Comparison of ENCODE assay signal across 19 mouse cellular contexts in the genomic region with DNA sequence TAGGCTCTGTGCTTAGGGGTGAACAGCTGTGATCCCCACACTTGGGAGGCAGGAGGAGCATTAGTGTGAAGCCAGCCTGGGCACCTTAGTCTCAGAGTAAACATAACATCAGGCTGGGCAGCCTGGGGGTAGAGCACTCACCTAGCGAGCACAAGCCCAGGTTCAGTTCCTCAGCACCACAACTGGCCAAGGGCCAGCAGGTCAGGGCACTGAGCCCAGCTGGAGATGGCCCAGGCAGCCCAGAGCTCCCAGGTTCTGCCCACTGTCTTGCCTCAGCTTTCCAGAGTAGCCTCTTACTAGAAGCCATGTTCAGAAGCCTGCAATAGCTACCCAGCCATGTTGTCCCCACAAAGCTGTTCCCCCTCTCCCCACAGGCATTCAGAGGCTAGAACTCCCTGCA. TPM values are rescaled to one million over a fixed set of nuclear protein-coding genes. Genes with fewer than 3 reads are reported as not detected.
DNase-seq lines count a peak whose midpoint lies in the region; ATAC-seq and TF ChIP-seq lines count a peak whose summit lies in the region.
"Had no signal": no experiment of that assay in that cellular context is flagged by ENCODE, and none has a peak within 500 bp of the region (broad histone marks: within the 10 kb centered on the region; RNA-seq: fewer than 3 reads in every experiment).

No protein-coding gene starts in this region.

- H3K9me3 ChIP-seq in kidney, embryonic 16.5 days (ENCODE audit: low read length), result no peaks in the 10 kb centered on the region
- no peaks in the 10 kb centered on the region for H3K9me3 ChIP-seq in heart, embryonic 10.5 days
- H3K9me3 ChIP-seq: G1E; heart, embryonic 13.5 days; limb, embryonic 15.5 days; midbrain, embryonic 12.5 days had no signal

- H3K27ac ChIP-seq in kidney, adult 2 months (ENCODE audit: insufficient read depth, low read depth, low read length), result no peak overlapping the region
- H3K27ac ChIP-seq in kidney, embryonic 16.5 days (ENCODE audit: low read length), result no peak overlapping the region
- H3K27ac ChIP-seq in heart, embryonic 10.5 days, result no peak overlapping the region
- H3K27ac ChIP-seq: heart, embryonic 13.5 days; hindbrain, postnatal 0 days; kidney, postnatal 0 days; limb, embryonic 15.5 days; midbrain, embryonic 12.5 days had no signal

- H3K36me3 ChIP-seq in kidney, adult 2 months (ENCODE audit: control insufficient read depth, insufficient read depth, low read length), result no peaks in the 10 kb centered on the region
- H3K36me3 ChIP-seq in kidney, embryonic 16.5 days (ENCODE audit: insufficient read depth, low read length), result peaks cover 71% of the 10 kb centered on the region
- H3K36me3 ChIP-seq in heart, embryonic 10.5 days, result peaks cover 97% of the 10 kb centered on the region

- WGBS in kidney, adult 2 months, result 42% methylated on average over 1 of the region's 1 CpGs
- WGBS in kidney, embryonic 16.5 days, result 82% methylated on average over 1 of the region's 1 CpGs
- WGBS in heart, embryonic 10.5 days, result 100% methylated on average over 1 of the region's 1 CpGs

- ATAC-seq in kidney, embryonic 16.5 days (ENCODE audit: low FRiP score, low TSS enrichment), result no peak
- ATAC-seq: CD4-positive, CD25-positive, alpha-beta regulatory T cell, adult 4 months; forebrain, embryonic 16.5 days; hindbrain, postnatal 0 days had no signal

- no peak overlapping the region for H3K4me3 ChIP-seq in kidney, adult 2 months (ENCODE audit: insufficient read depth, low read depth, low read length)
- H3K4me3 ChIP-seq in kidney, embryonic 16.5 days (ENCODE audit: low read length), result no peak overlapping the region
- H3K4me3 ChIP-seq in heart, embryonic 10.5 days, result no peak overlapping the region
- H3K4me3 ChIP-seq: heart, embryonic 13.5 days; limb, embryonic 15.5 days; midbrain, embryonic 12.5 days had no signal

- TF ChIP-seq CTCF in kidney, adult 2 months (conservative IDR thresholded peaks at IDR 0.05; ENCODE audit: insufficient read depth, insufficient read length, low read depth, low read length), result no peak

- no peaks in the 10 kb centered on the region for H3K4me1 ChIP-seq in kidney, adult 2 months (ENCODE audit: control insufficient read depth, insufficient read depth, low read length)
- no peaks in the 10 kb centered on the region for H3K4me1 ChIP-seq in kidney, embryonic 16.5 days (ENCODE audit: insufficient read depth, low read length)
- peaks cover 5% of the 10 kb centered on the region; the same call in 1 of the 2 replicates for H3K4me1 ChIP-seq in heart, embryonic 10.5 days
- H3K4me1 ChIP-seq: heart, embryonic 13.5 days; limb, embryonic 15.5 days; midbrain, embryonic 12.5 days had no signal

- no peak for TF ChIP-seq POLR2A in kidney, adult 2 months (IDR thresholded peaks at IDR 0.05; ENCODE audit: low read depth, low read length)

- no peak overlapping the region for H3K4me2 ChIP-seq in kidney, embryonic 16.5 days (replicated peaks; ENCODE audit: low read depth, low read length)
- H3K4me2 ChIP-seq: heart, embryonic 13.5 days; limb, embryonic 15.5 days; midbrain, embryonic 12.5 days had no signal

- DNase-seq in kidney, adult 2 months, result peak; percentile 77
- peak; percentile 37 for DNase-seq in NIH3T3 (ENCODE audit: low read depth)
- peak; percentile 53 for DNase-seq in brain, adult 2 months (ENCODE audit: low read depth, low spot score)
- DNase-seq in cerebellum, postnatal 10 days, result peak; percentile 54 to 55
- no peak for DNase-seq in heart, embryonic 10.5 days (ENCODE audit: low spot score)
- no peak for DNase-seq in urinary bladder, postnatal 4 days (ENCODE audit: low spot score in 2 of 2)
- DNase-seq: heart, postnatal 36 days; lung, adult 18-20 months; lung, postnatal 36 days; thymus, postnatal 14 days had no signal

- H3K27me3 ChIP-seq in kidney, adult 2 months (replicated peaks; ENCODE audit: control insufficient read depth, insufficient read depth, low read length), result no peaks in the 10 kb centered on the region
- no peaks in the 10 kb centered on the region for H3K27me3 ChIP-seq in kidney, embryonic 16.5 days (ENCODE audit: insufficient read depth, low read length)
- H3K27me3 ChIP-seq in heart, embryonic 10.5 days (ENCODE audit: insufficient read depth, poor library complexity, severe bottlenecking), result no peaks in the 10 kb centered on the region
- H3K27me3 ChIP-seq: heart, embryonic 13.5 days; limb, embryonic 15.5 days; midbrain, embryonic 12.5 days had no signal

- H3K9ac ChIP-seq in kidney, embryonic 16.5 days (replicated peaks; ENCODE audit: low read length), result no peak overlapping the region
- H3K9ac ChIP-seq: heart, embryonic 13.5 days; limb, embryonic 15.5 days; midbrain, embryonic 12.5 days had no signal

RNA-seq across cellular contexts. Expression of gene Tesc, which starts 21.8 kb away (rescaled TPM):
- 33.3 and 38.1 TPM in 2 replicates for polyA plus RNA-seq in kidney, adult 2 months (2012; rRNA removed)
- 20.9 and 23.9 TPM in 2 replicates for polyA plus RNA-seq in kidney, embryonic 16.5 days (2015; fragmentation: Nextera tagmentation; extraction: Ambion mirVana)
- 10.0 and 19.0 TPM in 2 replicates for polyA plus RNA-seq in heart, embryonic 10.5 days (2016; fragmentation: Nextera tagmentation; extraction: Ambion mirVana)
- polyA plus RNA-seq: G1E had no signal

RNA-seq across cellular contexts. Expression of gene Fbxo21, which starts 29.2 kb away (rescaled TPM):
- 67.4 and 75.6 TPM in 2 replicates for polyA plus RNA-seq in kidney, adult 2 months (2012; rRNA removed)
- polyA plus RNA-seq in kidney, embryonic 16.5 days (2015; fragmentation: Nextera tagmentation; extraction: Ambion mirVana), result 85.6 and 87.5 TPM in 2 replicates
- polyA plus RNA-seq in heart, embryonic 10.5 days (2016; fragmentation: Nextera tagmentation; extraction: Ambion mirVana), result 72.2 and 73.5 TPM in 2 replicates

Comparison
In these comparisons a context has a peak if more than half of its experiments do, and no peak if none do; other contexts are left out.
1. DNase-seq: peak in kidney, adult 2 months (single experiment), NIH3T3 (single experiment), brain, adult 2 months (single experiment) and cerebellum, postnatal 10 days (2 of 2); none in heart, embryonic 10.5 days (single experiment) and urinary bladder, postnatal 4 days (0 of 2).